Mouse (Mus musculus): Measurements from ENCODE around the gene Nbas. TPM values are rescaled to one million over a fixed set of nuclear protein-coding genes. Genes with fewer than 3 reads are reported as not detected.

Gene Nbas
- polyA plus RNA-seq, 1 experiment from 2014 or later = 18.2 TPM

DNA sequence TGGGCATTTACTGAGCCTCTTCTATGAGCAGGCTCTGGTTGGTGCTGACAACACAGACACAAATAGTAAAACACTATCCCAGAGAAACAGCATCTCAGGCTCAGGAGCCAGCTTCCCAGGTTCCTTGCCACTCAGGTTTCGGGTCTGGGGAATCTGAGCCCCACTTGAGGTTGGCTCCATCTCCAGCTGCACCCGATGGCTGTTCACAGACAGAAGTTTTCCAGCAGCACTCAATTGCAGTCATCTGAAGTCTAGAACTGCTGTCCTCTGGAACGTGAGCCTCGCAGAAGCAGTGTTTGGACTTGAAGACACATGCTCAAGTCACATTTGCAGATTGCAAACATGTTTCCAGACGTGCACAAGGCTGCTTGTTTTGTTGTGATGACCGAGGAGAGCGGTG is 297.5 kb downstream of the Nbas start:
- H3K9ac ChIP-seq = no peak overlapping the region
- H3K9me3 ChIP-seq = no peaks in the 10 kb centered on the region
- H3K4me1 ChIP-seq = no peaks in the 10 kb centered on the region
- H3K27me3 ChIP-seq (replicated peaks) = no peaks in the 10 kb centered on the region
- no peak for ATAC-seq (ENCODE audit: low FRiP score, low read depth)
- no peak overlapping the region for H3K4me3 ChIP-seq
- H3K27ac ChIP-seq = no peak overlapping the region
- 90% methylated on average over 7 of the region's 7 CpGs for WGBS
- H3K4me2 ChIP-seq (replicated peaks) = no peak overlapping the region
- no peaks in the 10 kb centered on the region for H3K36me3 ChIP-seq

DNA sequence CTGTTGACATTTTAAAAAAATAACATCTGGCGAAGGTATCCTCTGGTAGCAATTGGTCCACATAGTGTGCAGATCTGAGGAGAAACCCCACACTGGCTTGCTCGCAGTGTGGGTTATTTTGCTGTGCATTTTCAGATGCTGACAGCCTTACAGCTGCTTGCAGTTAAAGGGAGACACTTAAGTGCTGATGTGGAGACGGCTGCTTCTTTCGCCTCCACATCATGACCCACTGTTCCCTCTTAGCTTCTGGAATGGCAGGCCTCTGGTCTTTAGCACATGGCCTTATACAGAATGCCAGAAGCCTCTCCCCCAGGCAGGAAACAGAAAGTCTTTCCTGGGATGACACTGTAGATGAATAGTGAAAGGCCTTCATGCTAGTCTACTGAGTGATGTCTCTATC is 306.2 kb downstream of the Nbas start:
- H3K27ac ChIP-seq = no peak overlapping the region
- 87% methylated on average over 4 of the region's 4 CpGs for WGBS
- H3K27me3 ChIP-seq (replicated peaks) = no peaks in the 10 kb centered on the region
- no peaks in the 10 kb centered on the region for H3K9me3 ChIP-seq
- H3K36me3 ChIP-seq = no peaks in the 10 kb centered on the region
- no peak overlapping the region for H3K4me3 ChIP-seq
- no peak for ATAC-seq (ENCODE audit: low FRiP score, low read depth)
- H3K9ac ChIP-seq = no peak overlapping the region
- no peak overlapping the region for H3K4me2 ChIP-seq (replicated peaks)
- H3K4me1 ChIP-seq = no peaks in the 10 kb centered on the region

- Histone ChIP-seq H3K27me3 (replicated peaks) (no peaks in the 10 kb centered on the region), H3K4me2 (replicated peaks) (no peak overlapping the region), H3K27ac (no peak overlapping the region), H3K4me3 (no peak overlapping the region), H3K9ac (no peak overlapping the region), H3K4me1 (no peaks in the 10 kb centered on the region), H3K9me3 (no peaks in the 10 kb centered on the region), H3K36me3 (no peaks in the 10 kb centered on the region)
- 95% methylated on average over 5 of the region's 5 CpGs for WGBS
- ATAC-seq (ENCODE audit: low FRiP score, low read depth) = no peak
Measured at GRCm38 (mm10) chr12:13575605-13576600, 307.0 kb downstream of the Nbas start.

- Histone ChIP-seq H3K4me3 (no peak overlapping the region), H3K9me3 (no peaks in the 10 kb centered on the region), H3K27ac (no peak overlapping the region), H3K4me1 (no peaks in the 10 kb centered on the region), H3K36me3 (no peaks in the 10 kb centered on the region), H3K27me3 (replicated peaks) (no peaks in the 10 kb centered on the region), H3K9ac (no peak overlapping the region), H3K4me2 (replicated peaks) (no peak overlapping the region)
- WGBS = 81% methylated on average over 4 of the region's 4 CpGs
- no peak for ATAC-seq (ENCODE audit: low FRiP score, low read depth)
Measured at GRCm38 (mm10) chr12:13576761-13577160, 307.8 kb downstream of the Nbas start.

- H3K4me1 ChIP-seq = no peaks in the 10 kb centered on the region
- no peak overlapping the region for H3K27ac ChIP-seq
- no peak for ATAC-seq (ENCODE audit: low FRiP score, low read depth)
- no peak overlapping the region for H3K9ac ChIP-seq
- no peaks in the 10 kb centered on the region for H3K9me3 ChIP-seq
- no peak overlapping the region for H3K4me2 ChIP-seq (replicated peaks)
- WGBS = 97% methylated on average over 1 of the region's 1 CpGs
- no peaks in the 10 kb centered on the region for H3K27me3 ChIP-seq (replicated peaks)
- H3K36me3 ChIP-seq = peaks cover 19% of the 10 kb centered on the region; the same call in 1 of the 2 replicates
- no peak overlapping the region for H3K4me3 ChIP-seq
Measured at GRCm38 (mm10) chr12:13580796-13581195, 311.9 kb downstream of the Nbas start.

GRCm38 (mm10) chr12:13583386-13583785 is 314.5 kb downstream of the Nbas start:
- no peak overlapping the region for H3K4me3 ChIP-seq
- no peaks in the 10 kb centered on the region for H3K4me1 ChIP-seq
- H3K27ac ChIP-seq = no peak overlapping the region
- H3K4me2 ChIP-seq (replicated peaks) = no peak overlapping the region
- H3K9me3 ChIP-seq = no peaks in the 10 kb centered on the region
- WGBS = 97% methylated on average over 6 of the region's 6 CpGs
- peaks cover 19% of the 10 kb centered on the region; the same call in 1 of the 2 replicates for H3K36me3 ChIP-seq
- no peaks in the 10 kb centered on the region for H3K27me3 ChIP-seq (replicated peaks)
- no peak for ATAC-seq (ENCODE audit: low FRiP score, low read depth)
- H3K9ac ChIP-seq = no peak overlapping the region

DNA sequence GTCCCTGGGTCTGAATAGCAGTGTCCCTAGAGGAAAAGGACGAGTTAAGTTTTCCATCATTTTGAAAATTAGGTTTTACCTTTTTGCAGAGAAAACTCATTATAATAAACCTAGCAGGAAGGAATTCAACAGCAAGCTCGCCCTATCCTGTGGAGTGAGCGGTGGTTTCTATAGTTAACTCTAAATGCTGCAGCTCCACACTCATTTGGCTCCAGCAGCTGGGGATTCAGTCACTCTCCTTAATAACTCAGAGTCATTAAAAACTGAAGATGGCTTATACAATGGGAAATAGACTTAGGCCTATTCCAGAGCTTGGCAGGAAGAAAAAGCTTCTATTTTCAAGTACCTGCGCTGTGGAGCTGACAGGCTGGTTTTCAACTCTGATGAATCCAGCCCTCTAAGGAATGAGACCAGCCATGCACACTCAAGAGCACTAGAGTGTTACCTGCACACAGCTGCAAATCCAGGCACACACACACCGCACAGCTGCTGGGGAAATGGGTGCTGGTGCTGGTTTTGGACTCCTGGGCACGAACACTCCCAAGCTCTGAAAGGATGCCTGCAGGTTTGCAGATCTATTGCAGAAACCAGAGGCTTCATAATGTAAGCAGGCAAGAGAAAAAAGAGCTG is 316.7 kb downstream of the Nbas start:
- no peak overlapping the region for H3K4me2 ChIP-seq (replicated peaks)
- no peak overlapping the region for H3K9ac ChIP-seq
- no peaks in the 10 kb centered on the region for H3K27me3 ChIP-seq (replicated peaks)
- peaks cover 19% of the 10 kb centered on the region; the same call in 1 of the 2 replicates for H3K36me3 ChIP-seq
- WGBS = 91% methylated on average over 6 of the region's 6 CpGs
- H3K4me3 ChIP-seq = no peak overlapping the region
- ATAC-seq (ENCODE audit: low FRiP score, low read depth) = no peak
- H3K4me1 ChIP-seq = no peaks in the 10 kb centered on the region
- H3K9me3 ChIP-seq = no peaks in the 10 kb centered on the region
- no peak overlapping the region for H3K27ac ChIP-seq

- H3K36me3 ChIP-seq = peaks cover 19% of the 10 kb centered on the region; the same call in 1 of the 2 replicates
- WGBS = 90% methylated on average over 4 of the region's 4 CpGs
- no peak overlapping the region for H3K27ac ChIP-seq
- H3K9me3 ChIP-seq = no peaks in the 10 kb centered on the region
- no peak overlapping the region for H3K4me3 ChIP-seq
- H3K9ac ChIP-seq = no peak overlapping the region
- no peaks in the 10 kb centered on the region for H3K27me3 ChIP-seq (replicated peaks)
- H3K4me2 ChIP-seq (replicated peaks) = no peak overlapping the region
- ATAC-seq (ENCODE audit: low FRiP score, low read depth) = no peak
- no peaks in the 10 kb centered on the region for H3K4me1 ChIP-seq
Measured at GRCm38 (mm10) chr12:13587675-13588074, 318.7 kb downstream of the Nbas start.

DNA sequence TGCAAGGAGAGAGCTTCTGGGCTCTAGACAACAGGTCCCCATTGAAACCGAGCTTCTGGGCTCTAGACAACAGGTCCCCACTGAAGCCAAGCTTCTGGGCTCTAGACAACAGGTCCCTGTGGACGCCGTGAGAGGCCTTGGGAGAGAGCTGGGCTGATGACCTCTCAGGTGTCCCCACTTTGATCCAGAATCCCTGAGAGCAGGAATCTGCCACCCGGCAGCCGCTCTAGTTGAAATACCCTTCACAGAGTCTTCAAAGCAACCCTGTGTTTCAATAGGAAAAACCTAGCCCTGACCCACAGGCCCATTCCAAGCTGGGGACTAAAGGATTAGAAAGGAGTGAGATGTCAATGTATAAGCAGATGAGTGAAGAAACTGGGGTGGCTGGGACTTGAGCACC is 320.1 kb downstream of the Nbas start:
- Histone ChIP-seq H3K27ac (no peak overlapping the region), H3K4me1 (no peaks in the 10 kb centered on the region)
- WGBS = 94% methylated on average over 5 of the region's 5 CpGs

DNA sequence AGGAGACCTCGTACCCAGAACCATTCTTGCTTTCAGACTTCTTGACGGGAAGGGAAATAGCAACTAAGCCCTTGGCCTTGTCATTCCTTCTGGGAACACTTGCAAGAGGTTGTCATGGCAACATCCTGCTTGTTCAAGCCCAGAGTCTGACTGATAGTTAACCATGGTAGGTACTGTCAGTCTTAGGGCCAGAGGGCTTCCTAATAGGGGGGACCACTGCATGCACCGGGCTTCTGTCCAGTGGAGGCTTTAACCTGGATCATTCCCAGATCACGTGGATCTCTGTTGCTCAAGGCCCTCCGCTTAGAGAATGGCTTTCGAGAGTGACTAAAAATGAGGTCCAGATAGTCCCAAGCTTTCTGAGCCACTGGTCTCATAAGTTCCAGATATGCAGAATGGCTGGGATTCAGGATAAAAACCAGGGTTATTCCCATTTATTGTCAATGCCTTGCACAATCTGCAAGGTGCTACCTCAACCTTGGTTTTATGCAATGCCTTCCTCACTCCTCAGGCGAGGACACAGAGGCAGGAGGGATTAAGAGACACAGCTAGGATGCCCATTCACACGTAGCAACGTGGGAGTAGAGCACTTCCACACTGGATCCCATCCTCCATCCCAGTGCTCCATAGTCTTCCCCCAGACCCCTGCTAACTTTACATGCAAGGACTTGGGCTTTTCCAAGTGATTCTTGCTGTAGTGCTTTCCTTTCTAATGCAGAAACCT is 326.0 kb downstream of the Nbas start:
- no peak overlapping the region for H3K9ac ChIP-seq
- H3K27ac ChIP-seq = no peak overlapping the region
- peak; percentile 21; the same call in 1 of the 2 replicates for ATAC-seq (ENCODE audit: low FRiP score, low read depth)
- H3K4me2 ChIP-seq (replicated peaks) = no peak overlapping the region
- no peak overlapping the region for H3K4me3 ChIP-seq
- no peaks in the 10 kb centered on the region for H3K27me3 ChIP-seq (replicated peaks)
- H3K4me1 ChIP-seq = no peaks in the 10 kb centered on the region; the same call in 1 of the 2 replicates
- H3K9me3 ChIP-seq = no peaks in the 10 kb centered on the region
- 80% methylated on average over 9 of the region's 9 CpGs for WGBS
- H3K36me3 ChIP-seq = no peaks in the 10 kb centered on the region

More for the DNA sequence above, 320.1 kb downstream of the Nbas start:
- Histone ChIP-seq H3K4me2 (replicated peaks) (no peak overlapping the region), H3K27me3 (replicated peaks) (no peaks in the 10 kb centered on the region), H3K36me3 (peaks cover 10% of the 10 kb centered on the region; the same call in 1 of the 2 replicates), H3K9ac (no peak overlapping the region), H3K9me3 (no peaks in the 10 kb centered on the region), H3K4me3 (no peak overlapping the region)
- no peak for ATAC-seq (ENCODE audit: low FRiP score, low read depth)

- Histone ChIP-seq H3K4me3 (no peak overlapping the region), H3K36me3 (no peaks in the 10 kb centered on the region), H3K4me2 (replicated peaks) (no peak overlapping the region), H3K27me3 (replicated peaks) (no peaks in the 10 kb centered on the region), H3K27ac (no peak overlapping the region), H3K9ac (no peak overlapping the region), H3K9me3 (no peaks in the 10 kb centered on the region), H3K4me1 (no peaks in the 10 kb centered on the region; the same call in 1 of the 2 replicates)
- no peak for ATAC-seq (ENCODE audit: low FRiP score, low read depth)
- 63% methylated on average over 2 of the region's 2 CpGs for WGBS
Measured at GRCm38 (mm10) chr12:13597026-13597425, 328.1 kb downstream of the Nbas start.

DNA sequence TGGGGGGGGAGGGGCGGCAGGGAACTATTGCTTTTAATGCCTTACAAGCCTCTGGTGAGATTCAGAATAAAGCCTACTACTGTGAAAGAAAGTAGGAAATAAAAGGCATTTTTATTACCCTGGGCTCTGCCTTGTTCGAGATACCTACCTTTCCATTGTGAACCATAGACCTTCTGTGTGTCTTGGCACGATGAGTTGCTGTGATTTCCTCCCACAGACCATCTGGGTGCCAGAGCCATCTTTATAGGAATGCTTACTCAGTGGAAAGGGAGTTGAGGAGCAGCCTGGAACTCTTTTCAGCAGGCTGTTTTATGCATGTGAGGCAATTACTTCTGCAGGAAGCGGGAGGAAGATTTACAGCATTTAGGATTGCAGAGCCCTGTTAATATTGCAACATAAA is 329.6 kb downstream of the Nbas start:
- Histone ChIP-seq H3K9ac (no peak overlapping the region), H3K4me1 (no peaks in the 10 kb centered on the region; the same call in 1 of the 2 replicates), H3K36me3 (no peaks in the 10 kb centered on the region), H3K27me3 (replicated peaks) (no peaks in the 10 kb centered on the region), H3K4me2 (replicated peaks) (no peak overlapping the region), H3K9me3 (no peaks in the 10 kb centered on the region), H3K27ac (no peak overlapping the region), H3K4me3 (no peak overlapping the region)
- 47% methylated on average over 4 of the region's 4 CpGs for WGBS
- no peak for ATAC-seq (ENCODE audit: low FRiP score, low read depth)

Data from neural tube, embryonic 12.5 days (tissue).